Mouse (Mus musculus): ENCODE measurements around the gene Vax2. TPM values are rescaled to one million over a fixed set of nuclear protein-coding genes. Genes with fewer than 3 reads are reported as not detected.

Gene Vax2
- not detected for polyA plus RNA-seq (2015; fragmentation: Illumina TruSeq; extraction: RNeasy Lipid Tissue Mini Kit (QIAGEN cat#74804); ENCODE audit: low read depth, low replicate concordance)

GRCm38 (mm10) chr6:83711067-83711675 is at the start of gene Vax2:
Vax2 (plus strand) TSS chr6:83711264.

GRCm38 (mm10) chr6:83677757-83678156 is 33.3 kb upstream of the Vax2 start, which contains the start of gene Cd207:
Cd207 (minus strand) TSS chr6:83677857.

DNA sequence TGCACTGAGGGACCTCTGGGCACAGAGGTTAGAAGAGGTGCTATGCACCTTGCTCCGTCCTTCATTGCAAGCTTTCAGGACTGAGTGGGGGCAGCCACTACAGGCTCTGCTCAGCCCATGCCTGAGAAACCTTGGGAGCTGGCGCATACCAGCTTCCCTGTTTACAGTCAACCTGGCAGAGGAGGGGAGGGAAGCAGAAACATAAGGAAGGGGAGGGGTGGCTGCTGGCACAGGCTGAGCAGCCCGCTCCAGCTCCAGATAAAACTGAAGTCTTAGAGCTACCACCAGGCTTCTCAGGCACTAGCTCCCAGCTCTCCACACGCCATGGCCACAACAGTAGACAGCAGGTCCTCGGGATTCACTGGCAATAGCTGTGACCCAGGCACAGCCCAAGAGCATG is 31.7 kb downstream of the Vax2 start, which contains the start of gene Atp6v1b1:
Gene Atp6v1b1, plus strand, starts transcription at position 230 of the 400 bp plus-strand sequence.

DNA sequence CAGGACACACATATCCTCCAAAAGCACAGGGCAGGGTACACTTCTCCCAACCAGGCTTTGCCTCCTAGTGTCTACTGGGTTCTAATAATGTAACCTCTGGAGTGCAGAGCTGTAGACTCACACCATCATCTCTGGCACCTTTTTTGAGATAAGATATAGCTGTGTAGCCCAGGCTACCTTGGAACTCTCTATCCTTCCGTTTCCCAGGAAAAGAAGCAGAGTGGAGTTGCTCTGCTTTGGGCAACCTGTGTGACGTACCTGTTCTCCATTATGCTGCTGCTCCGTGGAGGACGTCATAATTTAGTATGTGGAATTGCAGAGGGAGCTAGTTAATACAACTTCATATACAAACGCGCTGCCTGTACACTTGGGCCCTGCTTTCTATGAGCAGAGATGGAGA is 51.3 kb downstream of the Vax2 start, which contains the start of gene Ankrd53:
Gene Ankrd53, plus strand, starts transcription at position 301 of the 400 bp plus-strand sequence.

GRCm38 (mm10) chr6:83775638-83776293 is 64.7 kb downstream of the Vax2 start, which contains the start of gene Tex261:
Tex261 (minus strand) TSS chr6:83775813.

Other genes with a start within 250 kb of the Vax2 start
- gene Dguok, start 204.3 kb upstream of the Vax2 start, polyA plus RNA-seq (2015; fragmentation: Illumina TruSeq; extraction: RNeasy Lipid Tissue Mini Kit (QIAGEN cat#74804); ENCODE audit: low read depth, low replicate concordance) = 35.0 TPM
- gene Actg2, start 175.0 kb upstream of the Vax2 start, polyA plus RNA-seq (2015; fragmentation: Illumina TruSeq; extraction: RNeasy Lipid Tissue Mini Kit (QIAGEN cat#74804); ENCODE audit: low read depth, low replicate concordance) = not detected
- gene Stambp, start 138.5 kb upstream of the Vax2 start, polyA plus RNA-seq (2015; fragmentation: Illumina TruSeq; extraction: RNeasy Lipid Tissue Mini Kit (QIAGEN cat#74804); ENCODE audit: low read depth, low replicate concordance) = 33.7 TPM
- gene Clec4f, start 55.1 kb upstream of the Vax2 start, polyA plus RNA-seq (2015; fragmentation: Illumina TruSeq; extraction: RNeasy Lipid Tissue Mini Kit (QIAGEN cat#74804); ENCODE audit: low read depth, low replicate concordance) = not detected
- gene Cd207, start 33.4 kb upstream of the Vax2 start, polyA plus RNA-seq (2015; fragmentation: Illumina TruSeq; extraction: RNeasy Lipid Tissue Mini Kit (QIAGEN cat#74804); ENCODE audit: low read depth, low replicate concordance) = not detected
- not detected for gene Atp6v1b1, start 31.7 kb downstream of the Vax2 start, polyA plus RNA-seq (2015; fragmentation: Illumina TruSeq; extraction: RNeasy Lipid Tissue Mini Kit (QIAGEN cat#74804); ENCODE audit: low read depth, low replicate concordance)
- not detected for gene Ankrd53, start 51.4 kb downstream of the Vax2 start, polyA plus RNA-seq (2015; fragmentation: Illumina TruSeq; extraction: RNeasy Lipid Tissue Mini Kit (QIAGEN cat#74804); ENCODE audit: low read depth, low replicate concordance)
- gene Tex261, start 64.5 kb downstream of the Vax2 start, polyA plus RNA-seq (2015; fragmentation: Illumina TruSeq; extraction: RNeasy Lipid Tissue Mini Kit (QIAGEN cat#74804); ENCODE audit: low read depth, low replicate concordance) = 31.9 TPM
- 56.7 TPM for gene Nagk, start 83.7 kb downstream of the Vax2 start, polyA plus RNA-seq (2015; fragmentation: Illumina TruSeq; extraction: RNeasy Lipid Tissue Mini Kit (QIAGEN cat#74804); ENCODE audit: low read depth, low replicate concordance)
- 65.2 TPM for gene Paip2b, start 120.5 kb downstream of the Vax2 start, polyA plus RNA-seq (2015; fragmentation: Illumina TruSeq; extraction: RNeasy Lipid Tissue Mini Kit (QIAGEN cat#74804); ENCODE audit: low read depth, low replicate concordance)
- 71.8 TPM for gene Zfp638, start 155.8 kb downstream of the Vax2 start, polyA plus RNA-seq (2015; fragmentation: Illumina TruSeq; extraction: RNeasy Lipid Tissue Mini Kit (QIAGEN cat#74804); ENCODE audit: low read depth, low replicate concordance)

Measured in brain, adult 10 weeks (tissue).